Mouse (Mus musculus): ENCODE measurements at regions not wholly inside any gene's neighbourhood (a gene's known extent, or its start where the extent isn't known, plus 50 kb on each side); places are given as distances from the start of the nearest gene placed in this dataset.

DNA sequence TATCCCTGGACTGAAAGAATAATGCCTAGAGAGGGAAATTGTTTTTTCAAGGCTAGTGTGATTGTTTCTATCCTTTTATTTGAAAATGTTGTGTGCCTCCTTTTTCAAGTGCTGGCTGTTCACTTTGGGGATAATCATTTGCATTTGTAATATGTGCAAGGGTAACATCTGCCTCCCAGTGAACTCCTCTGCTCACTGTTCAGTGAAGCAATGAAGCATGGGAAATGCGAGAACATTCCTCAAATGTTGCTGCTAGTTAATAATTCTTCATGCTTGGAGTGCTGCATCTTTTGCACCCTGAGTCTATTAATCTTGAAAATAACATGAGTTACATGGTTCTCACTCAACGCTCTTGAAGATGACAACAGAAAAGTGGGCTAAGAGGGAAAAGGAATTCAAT lies 310.6 kb downstream of the Serpinb8 start:
- DNase-seq (ENCODE audit: low spot score in 2 of 2), result no peak
- intact Hi-C loops (cut with DNase I), result no loop called here

DNA sequence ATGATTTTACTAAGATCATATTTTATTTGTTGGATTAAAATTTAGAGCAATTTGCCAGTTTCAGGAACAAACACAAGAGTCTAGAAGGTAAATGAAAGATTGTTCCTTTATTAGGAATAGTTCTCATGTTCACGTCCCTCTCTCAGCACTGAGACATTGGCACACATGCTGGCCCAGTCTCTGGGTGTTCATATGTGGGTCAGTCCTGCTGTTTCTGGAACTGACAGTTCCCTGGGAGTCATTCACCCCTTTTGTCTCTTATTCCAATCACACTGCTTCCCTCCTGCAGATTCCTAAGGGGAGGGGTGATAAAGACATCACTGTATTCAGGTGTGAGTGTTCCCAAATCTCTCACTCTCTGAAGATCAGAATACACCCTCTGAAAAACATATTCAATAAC lies 311.1 kb downstream of the Serpinb8 start:
- intact Hi-C loops (cut with DNase I), result no loop called here
- DNase-seq (ENCODE audit: low spot score in 2 of 2), result no peak

DNA sequence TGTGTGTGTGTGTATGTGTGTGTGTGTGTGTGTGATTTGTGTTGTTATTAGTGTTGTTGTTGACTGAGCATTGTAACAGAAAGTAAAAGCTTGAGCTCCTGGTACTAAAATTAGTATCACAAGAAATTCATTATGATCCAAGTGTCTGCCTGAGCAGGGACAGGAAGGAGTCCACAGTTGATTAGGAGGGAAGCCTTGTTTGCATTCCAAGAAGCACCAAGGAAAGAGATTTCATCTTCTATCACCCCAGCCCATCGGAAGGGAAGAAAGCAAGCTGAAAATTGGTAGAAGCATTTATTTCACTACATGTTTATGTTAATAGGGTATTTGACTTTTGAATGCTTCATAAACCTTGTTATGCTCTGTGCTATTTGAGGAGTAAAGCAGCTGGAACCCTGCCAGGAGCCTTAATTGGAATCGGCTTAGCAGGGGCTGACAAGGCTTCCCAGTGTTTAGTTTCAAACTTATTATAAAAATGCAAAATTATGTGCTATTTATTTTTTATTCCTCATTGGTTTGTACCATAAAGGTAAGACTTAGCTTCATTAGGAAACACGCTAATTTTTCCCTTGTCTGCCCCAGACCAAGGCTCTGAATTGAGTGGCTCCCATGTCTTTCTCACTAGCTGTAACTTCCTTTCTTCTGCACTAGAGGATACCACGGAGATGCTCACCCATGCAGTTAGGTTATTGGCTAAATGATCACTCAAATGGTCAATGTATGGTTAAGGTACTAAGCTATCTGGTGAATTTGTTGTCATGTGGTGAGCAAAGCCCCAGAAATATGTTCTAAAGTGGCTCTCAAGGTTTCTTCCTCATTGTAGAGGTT lies 318.6 kb downstream of the Serpinb8 start:
- intact Hi-C loops (cut with DNase I), result no loop called here
- peak; percentile 12 to 43 for DNase-seq (ENCODE audit: low spot score in 2 of 2)

DNA sequence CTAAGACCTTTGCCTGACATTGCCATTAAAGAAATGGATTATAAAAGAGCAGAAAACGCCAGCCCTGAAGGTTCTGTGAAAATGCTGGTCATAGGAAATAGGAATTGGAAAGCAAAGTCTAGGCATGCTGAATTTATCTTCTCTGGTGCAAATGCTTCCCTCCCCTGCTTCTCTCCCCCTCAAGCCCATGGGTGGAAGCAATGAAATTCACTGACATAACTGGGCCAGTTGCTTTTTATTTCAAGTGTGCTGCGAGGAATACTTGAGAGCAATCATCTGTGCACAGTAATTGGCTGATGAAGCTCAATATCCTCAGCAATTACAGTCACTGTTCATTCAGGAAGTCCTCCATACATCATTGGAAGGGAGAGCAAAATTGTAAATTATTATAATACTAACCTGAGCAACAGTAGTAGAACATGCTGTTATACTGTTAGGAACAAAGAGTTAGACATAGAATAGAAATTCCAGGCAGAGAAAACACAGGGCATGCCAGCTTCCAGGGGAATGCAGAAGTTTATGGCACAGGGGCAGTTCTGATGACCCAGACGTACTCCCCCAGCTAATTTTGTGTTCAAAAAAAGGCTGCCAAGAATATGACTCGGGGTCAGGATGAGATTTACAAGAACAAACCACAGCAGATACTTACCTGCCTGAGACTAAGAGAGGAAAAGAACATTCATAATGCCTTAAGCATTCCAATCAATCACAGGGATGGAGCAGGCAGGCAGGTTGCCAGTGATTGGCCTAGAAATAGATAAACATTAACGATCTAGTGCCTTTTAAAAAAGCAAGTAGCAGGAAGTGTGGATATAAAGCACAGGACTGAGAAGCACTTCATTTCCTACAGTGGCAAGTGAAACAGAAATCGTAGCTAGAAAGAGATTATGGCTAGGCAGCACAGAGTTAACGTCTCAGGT lies 325.1 kb downstream of the Serpinb8 start:
- intact Hi-C loops (cut with DNase I), result no loop called here
- DNase-seq (ENCODE audit: low spot score in 2 of 2), result no peak

DNA sequence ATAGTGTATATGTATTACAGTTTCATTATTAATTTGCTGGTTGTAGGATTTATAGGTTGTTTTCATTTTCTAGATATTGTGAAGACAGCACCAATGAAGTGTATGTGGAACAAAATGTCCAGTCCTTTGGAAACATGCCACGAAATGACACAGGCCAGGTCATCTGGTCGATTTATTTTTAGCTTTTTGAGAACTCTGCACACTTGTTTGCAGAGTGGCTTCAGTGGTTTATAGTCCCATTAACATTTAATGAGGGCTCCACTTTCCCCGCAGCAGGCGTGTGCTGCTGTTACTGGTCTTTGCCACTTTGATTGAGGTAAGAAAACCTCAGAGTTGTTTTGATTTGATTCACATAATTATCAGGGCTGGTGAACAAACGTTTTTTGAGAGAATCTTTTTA lies 327.2 kb downstream of the Serpinb8 start:
- intact Hi-C loops (cut with DNase I), result no loop called here

DNA sequence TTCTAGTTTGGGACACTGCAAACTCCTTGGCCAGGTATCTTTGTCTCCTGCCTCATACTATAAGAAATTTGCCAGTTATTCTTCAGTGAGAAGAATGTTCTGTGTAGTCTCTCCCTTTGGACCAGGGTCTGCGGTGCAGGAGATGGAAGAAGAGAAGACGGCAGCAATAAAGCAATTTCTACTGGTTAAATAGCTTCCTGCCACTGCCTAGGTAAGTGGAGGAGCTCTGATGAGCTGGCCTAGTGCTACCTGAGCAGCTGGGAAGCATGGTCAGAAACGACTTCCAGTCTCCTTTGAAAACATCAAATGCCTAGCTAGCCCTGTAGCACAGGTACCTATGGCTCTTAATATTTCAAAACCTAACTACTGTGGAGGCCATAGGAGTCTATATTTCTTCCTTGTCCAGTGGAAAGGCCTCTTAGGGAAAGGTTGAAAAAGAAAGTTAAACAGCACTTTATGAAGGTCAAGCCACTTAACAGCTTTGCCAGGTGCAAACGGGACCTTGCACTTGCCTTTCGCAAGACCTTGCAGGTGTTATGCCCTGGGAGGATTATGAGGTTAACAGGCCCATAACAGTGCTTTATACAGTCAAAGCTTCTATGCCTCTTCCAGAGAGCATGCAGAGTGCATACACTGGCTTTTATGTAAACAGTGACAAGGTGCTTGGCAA lies 351.9 kb downstream of the Serpinb8 start:
- intact Hi-C loops (cut with DNase I), result no loop called here
- no peak for DNase-seq (ENCODE audit: low spot score in 2 of 2)

More for the DNA sequence above, 327.2 kb downstream of the Serpinb8 start:
- DNase-seq (ENCODE audit: low spot score in 2 of 2), result no peak

DNA sequence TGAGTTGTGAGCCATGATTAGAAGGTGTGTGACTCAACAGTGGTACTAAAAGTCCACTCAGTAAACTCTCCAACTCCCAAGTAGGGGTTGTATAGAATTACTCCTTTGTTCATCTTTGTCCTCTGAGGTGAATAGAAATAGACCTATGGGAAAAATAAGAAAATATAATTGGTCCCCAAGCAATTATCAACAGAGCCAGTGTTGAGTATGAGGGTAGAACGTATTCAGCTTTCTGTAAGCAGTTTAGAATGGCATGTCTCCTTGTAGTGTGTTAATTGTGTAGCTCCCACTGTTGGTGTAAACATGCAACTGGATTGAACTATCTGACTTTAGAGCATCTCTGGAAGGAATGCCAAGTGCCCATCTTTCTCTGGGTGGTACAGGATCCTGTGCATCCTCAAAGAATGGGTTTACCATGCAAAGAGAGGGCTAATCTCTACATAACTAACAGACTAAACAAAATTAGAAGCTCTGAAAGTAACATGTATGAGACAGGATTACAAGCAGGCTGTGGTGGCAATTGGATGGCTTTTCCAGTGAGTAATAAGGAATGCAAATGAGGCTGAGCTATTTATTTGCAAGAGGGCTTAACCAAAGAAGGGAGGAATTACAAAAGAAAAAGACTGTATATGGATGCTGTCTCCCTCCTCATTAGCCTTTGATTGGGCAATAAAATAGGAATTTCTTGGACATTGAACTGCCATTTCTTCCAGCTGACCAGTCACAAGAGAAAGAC lies 356.6 kb downstream of the Serpinb8 start:
- no peak for DNase-seq (ENCODE audit: low spot score in 2 of 2)
- intact Hi-C loops (cut with DNase I), result no loop called here

DNA sequence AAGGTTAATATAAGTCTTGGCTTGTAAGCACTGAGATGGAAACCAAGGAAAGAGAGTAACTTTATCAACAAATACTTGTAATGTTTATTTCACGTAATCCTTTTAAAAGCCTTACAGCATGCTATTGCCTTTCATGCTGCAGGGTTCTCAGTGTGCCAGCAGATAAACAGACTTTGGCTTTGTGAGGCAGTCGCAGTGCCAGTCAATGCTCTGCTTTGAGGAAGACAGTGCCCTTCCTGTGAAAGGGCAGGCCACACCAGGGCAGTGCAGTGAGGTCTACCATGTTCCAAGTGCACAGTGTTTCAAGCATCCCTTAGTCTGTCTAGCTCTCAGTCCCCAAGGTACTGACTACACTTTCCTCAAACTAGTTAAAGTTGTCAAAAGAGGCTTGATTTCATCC lies 360.6 kb downstream of the Serpinb8 start:
- intact Hi-C loops (cut with DNase I), result no loop called here
- no peak for DNase-seq (ENCODE audit: low spot score in 2 of 2)

DNA sequence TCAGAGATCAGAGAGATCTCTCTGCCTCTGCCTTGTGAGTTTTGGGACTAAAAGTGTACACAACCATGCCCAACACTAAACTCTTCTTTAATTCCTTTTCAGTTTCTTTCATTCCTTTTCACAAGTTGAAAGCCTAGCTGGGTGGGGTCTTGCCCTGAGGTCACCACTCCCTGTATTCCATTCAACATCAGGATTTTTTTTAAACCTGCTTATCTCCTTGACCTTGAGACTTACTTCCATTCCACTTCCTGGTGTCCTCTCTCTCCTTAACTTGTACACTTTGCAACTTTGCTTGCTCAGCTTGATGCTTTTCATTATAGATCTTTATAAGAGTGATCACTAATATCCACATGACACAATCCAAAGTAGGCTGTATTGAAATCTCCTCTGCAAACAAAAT lies 371.2 kb downstream of the Serpinb8 start:
- DNase-seq (ENCODE audit: low spot score in 2 of 2), result no peak

DNA sequence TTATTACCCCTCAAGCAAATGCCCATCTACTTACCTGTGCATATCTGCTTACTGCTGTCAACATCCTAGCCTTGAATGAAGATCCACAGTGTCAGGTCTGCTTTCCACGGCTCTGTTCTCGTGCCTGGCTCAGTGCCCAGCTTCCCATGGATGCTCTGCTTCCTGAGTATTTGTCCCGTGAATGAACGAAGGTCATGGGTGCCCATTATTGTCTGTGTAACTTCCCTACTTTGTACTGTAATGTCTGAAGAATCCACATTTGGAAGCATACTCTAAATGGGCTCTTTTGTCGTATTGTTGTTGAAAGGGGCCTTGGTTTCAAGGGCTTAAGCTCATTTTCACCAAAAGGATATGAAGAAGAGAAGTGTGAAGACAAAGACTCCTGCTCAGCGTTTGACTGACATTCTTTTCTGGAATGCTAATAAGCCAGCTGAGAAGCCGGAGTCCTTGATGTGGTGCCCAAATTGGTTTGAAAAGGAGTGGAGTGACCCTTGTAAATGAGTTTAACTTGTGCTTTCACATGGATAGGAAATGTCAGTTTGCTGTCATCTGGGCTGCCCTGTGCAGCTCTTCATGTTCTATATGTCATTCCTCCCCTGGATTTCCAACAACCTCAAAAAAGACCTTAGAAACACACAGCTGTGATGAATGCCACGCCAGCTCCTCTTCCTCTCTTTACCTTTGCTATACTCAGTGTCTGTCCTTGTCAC lies 386.0 kb downstream of the Serpinb8 start:
- intact Hi-C loops (cut with DNase I), result no loop called here
- no peak for DNase-seq (ENCODE audit: low spot score in 2 of 2)

More for the DNA sequence above, 371.2 kb downstream of the Serpinb8 start:
- intact Hi-C loops (cut with DNase I), result no loop called here

DNA sequence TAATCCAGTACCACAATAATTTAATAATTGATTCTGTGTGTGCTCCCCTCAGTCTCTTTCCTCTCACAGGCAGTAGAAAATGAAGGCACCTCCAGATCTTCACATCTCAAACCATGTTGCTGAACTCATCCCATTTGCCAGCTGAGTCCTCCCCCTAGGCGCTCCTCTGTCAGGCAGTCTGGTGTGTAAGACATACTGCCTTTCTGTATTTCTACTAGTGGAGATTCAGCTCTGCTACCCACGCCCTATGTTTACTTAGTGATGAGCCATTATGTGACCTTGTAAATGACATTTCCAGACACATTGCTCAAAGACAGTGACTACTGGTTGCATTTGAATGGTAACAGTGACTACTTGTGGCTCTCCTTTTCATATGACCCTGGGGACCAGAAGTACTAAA lies 387.9 kb downstream of the Serpinb8 start:
- intact Hi-C loops (cut with DNase I), result no loop called here
- no peak for DNase-seq (ENCODE audit: low spot score in 2 of 2)

DNA sequence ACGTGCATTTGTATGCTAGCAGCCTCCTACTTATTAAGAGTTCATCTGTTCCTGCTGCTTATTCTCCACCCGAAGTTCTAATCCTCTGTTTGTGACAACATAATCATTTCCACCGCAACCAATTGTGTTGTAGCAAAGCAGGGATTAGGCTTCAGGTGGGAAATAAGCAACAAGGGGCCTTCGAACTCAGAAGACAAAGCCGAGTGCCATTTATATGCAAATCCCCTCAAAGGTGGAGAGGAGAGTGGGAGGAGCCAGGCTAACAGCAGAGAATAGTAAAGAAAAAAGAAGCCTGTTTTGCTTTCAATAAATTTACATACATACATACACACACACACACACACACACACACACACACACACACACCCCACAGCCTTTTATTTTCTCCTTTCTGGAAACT lies 388.6 kb downstream of the Serpinb8 start:
- intact Hi-C loops (cut with DNase I), result no loop called here
- DNase-seq (ENCODE audit: low spot score in 2 of 2), result no peak

DNA sequence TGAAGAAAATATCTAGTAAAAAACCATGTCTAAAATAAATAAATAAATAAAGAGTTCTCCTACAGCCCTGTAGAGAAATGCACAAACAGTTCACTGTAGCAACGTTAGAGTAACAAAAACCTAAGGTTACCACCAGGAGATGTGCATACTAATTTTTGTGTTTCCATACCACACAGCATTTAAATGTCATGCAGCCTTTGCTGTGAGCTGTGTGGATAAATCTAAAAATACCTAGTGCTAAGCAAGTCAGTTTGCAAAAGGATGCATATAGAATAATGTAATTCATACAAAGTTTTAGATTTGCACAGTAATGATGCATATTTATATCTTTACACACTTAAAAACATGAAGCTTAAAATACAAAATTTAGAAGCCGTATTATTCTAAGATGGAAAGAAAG lies 395.8 kb downstream of the Serpinb8 start:
- peak in 1 of 2 experiments; percentile 40 for DNase-seq (ENCODE audit: low spot score in 2 of 2)

DNA sequence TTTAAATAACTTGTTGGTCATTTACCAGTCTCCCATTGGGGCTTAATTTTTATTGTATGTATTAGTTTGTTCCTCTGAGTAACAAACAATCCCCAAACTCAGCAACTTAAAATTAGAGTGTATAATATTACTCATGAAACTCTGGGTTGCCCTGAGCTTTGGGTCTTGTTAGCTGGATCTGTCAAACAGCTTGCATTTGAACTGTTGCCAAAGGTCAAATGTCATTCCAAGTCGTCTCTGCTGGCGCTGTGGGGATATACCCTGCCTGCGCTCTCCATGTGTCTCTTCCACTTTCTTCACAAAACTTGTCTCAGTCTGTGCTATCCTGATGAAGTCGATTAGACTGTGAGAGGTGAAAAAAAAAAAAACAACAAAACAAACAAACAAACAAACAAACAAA lies 398.3 kb downstream of the Serpinb8 start:
- intact Hi-C loops (cut with DNase I), result no loop called here
- no peak for DNase-seq (ENCODE audit: low spot score in 2 of 2)

More for the DNA sequence above, 395.8 kb downstream of the Serpinb8 start:
- intact Hi-C loops (cut with DNase I), result no loop called here

DNA sequence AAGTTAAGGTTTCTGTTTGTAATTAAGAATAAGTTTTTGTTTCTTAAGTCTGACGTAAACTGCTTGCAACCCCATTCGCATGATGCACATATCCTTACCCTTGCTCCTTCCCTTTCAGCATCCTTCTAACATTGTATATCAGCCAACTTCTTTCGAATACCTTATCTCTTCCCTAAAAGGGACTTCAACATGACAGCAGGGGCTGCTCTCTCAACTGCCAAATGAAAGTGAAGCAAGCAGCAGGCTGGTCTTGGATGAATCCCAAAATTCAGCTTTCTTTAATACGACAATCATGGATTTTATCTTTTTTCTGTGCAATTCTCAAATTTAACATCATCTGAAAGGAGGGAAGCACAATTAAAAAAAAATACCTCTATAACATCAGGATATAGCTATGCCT lies 403.2 kb downstream of the Serpinb8 start:
- intact Hi-C loops (cut with DNase I), result no loop called here
- DNase-seq (ENCODE audit: low spot score in 2 of 2), result peak in 1 of 2 experiments; percentile 3

DNA sequence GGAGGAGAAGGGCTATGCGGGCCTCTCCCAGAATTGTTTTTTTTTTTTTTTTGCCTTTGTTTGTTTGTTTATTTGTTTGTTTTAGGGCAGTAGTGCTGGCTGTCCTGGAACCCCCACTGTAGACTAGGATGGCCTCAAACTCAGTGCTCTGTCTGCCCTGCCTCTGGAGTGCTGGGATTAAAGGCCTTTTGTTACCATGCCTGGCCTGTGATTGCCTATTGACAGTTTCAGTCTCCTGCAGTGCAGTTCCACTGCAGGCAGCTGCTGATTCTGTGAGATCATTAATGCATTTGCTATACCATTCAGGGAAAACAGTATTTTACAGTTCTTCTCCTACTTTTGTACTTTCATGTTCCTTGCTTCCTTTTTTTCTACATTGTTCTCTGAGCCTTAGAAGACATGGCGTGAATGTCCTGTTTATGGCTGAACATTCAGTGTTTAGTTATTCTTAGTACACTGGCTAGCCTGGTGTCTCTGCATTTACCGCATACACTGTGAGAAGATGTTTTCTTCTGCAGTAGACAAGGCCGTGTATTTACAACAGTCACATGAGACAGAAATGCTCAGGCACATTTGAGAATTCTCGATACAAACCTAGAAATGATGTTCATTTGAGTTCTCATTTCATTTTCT lies 434.0 kb downstream of the Serpinb8 start:
- intact Hi-C loops (cut with DNase I), result no loop called here
- DNase-seq (ENCODE audit: low spot score in 2 of 2), result no peak

DNA sequence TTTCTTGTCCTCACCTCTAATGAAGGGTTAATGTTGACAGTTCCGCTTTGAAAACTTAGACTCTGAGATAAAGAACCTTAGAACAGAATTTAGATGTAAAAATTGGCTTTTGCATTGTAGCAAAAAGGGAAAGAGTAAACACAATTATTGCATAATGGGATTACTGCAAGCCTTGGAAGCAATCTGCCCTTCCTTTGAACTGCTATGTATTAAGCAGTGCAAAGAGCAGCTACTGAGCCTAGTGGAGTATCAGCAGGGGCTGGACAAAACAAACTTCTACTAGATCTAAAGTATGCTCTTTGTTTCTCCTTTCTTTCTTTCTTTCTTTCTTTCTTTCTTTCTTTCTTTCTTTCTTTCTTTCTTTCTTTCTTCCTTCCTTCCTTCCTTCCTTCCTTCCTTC lies 434.9 kb downstream of the Serpinb8 start:
- intact Hi-C loops (cut with DNase I), result no loop called here
- DNase-seq (ENCODE audit: low spot score in 2 of 2), result no peak

DNA sequence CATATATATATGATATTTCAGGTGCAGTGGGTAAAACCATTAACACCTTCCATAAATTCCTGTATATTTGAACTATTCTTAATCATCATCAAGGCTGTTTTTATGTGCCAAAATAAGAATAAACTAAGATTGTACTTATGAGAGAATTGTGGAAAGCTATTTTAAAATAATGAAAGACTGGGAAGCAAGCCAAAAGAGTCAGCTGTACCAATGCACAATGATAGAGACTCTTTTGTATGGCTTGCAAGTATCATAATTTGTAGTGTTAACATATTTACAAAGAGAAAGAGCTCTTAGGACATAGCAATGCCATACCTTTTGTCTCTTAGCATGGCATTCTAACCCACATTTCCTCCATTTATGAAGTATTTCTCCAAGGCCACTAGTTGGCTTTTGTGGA lies 436.7 kb downstream of the Serpinb8 start:
- intact Hi-C loops (cut with DNase I), result no loop called here
- no peak for DNase-seq (ENCODE audit: low spot score in 2 of 2)
